Mouse (Mus musculus) MEL (cell line): ENCODE measurements around the gene Dock1.

ENCODE experiments used
- CTCF ChIP-seq, 3 experiments: IDR thresholded peaks in 2 of 3; conservative IDR thresholded peaks in 1 of 3; 2 replicates each; pipeline ENCODE4 v1.5.1; 2011 to 2012; ENCODE audit warnings: low read length in 3 of 3, low read depth in 2 of 3, mild to moderate bottlenecking in 2 of 3, improper control_type of control experiment in 1 of 3, inconsistent platforms in 1 of 3, mixed read lengths in 1 of 3, moderate library complexity in 1 of 3; ENCODE audit not compliant: control insufficient read depth in 1 of 3, insufficient read depth in 1 of 3, poor library complexity in 1 of 3, severe bottlenecking in 1 of 3
- E2F4 ChIP-seq: IDR thresholded peaks from 2 replicates; pipeline ENCODE4 v1.6.1; 2011; ENCODE audit warnings: low read depth, low read length, improper control_type of control experiment, borderline replicate concordance
- EP300 ChIP-seq, 2 experiments: IDR thresholded peaks; 2 replicates each; pipeline ENCODE4 v1.6.1; 2011; ENCODE audit warnings: improper control_type of control experiment in 2 of 2, low read length in 2 of 2, low read depth in 1 of 2, mild to moderate bottlenecking in 1 of 2
- ETS1 ChIP-seq: IDR thresholded peaks from 2 replicates; pipeline ENCODE4 v1.6.1; 2012; ENCODE audit warnings: low read depth, mild to moderate bottlenecking, inconsistent platforms, low read length, improper control_type of control experiment, moderate library complexity
- KAT2A ChIP-seq: conservative IDR thresholded peaks from 2 replicates; pipeline ENCODE4 v1.6.1; 2012; ENCODE audit warnings: low read depth, low read length, improper control_type of control experiment, inconsistent platforms
- MAFK ChIP-seq: IDR thresholded peaks from 2 replicates; pipeline ENCODE4 v1.6.1; 2011; ENCODE audit warnings: low read depth, mild to moderate bottlenecking, low read length, improper control_type of control experiment, borderline replicate concordance
- NELFE ChIP-seq: IDR thresholded peaks from 2 replicates; pipeline ENCODE4 v1.6.1; 2011; ENCODE audit warnings: low read depth, low read length, improper control_type of control experiment
- POLR2A ChIP-seq, 2 experiments: IDR thresholded peaks; 2 replicates each; pipeline ENCODE4 v1.6.1; 2011 to 2012; ENCODE audit warnings: low read length in 2 of 2, mild to moderate bottlenecking in 2 of 2, control low read depth in 1 of 2, improper control_type of control experiment in 1 of 2, low read depth in 1 of 2, moderate library complexity in 1 of 2; ENCODE audit not compliant: control insufficient read depth in 1 of 2, insufficient read depth in 1 of 2, poor library complexity in 1 of 2
- POLR2AphosphoS5 ChIP-seq: IDR thresholded peaks from 2 replicates; pipeline ENCODE4 v1.6.1; 2012; ENCODE audit warnings: low read depth, borderline replicate concordance, mild to moderate bottlenecking, inconsistent platforms, low read length, moderate library complexity, mixed read lengths
- RCOR1 ChIP-seq: IDR thresholded peaks from 2 replicates; pipeline ENCODE4 v1.6.1; 2012; ENCODE audit warnings: low read depth, mild to moderate bottlenecking, inconsistent platforms, low read length, improper control_type of control experiment
- ZC3H11A ChIP-seq: IDR thresholded peaks from 2 replicates; pipeline ENCODE4 v1.6.1; 2012; ENCODE audit warnings: low read depth, mild to moderate bottlenecking, inconsistent platforms, low read length, improper control_type of control experiment

- TF ChIP-seq CTCF (IDR thresholded peaks at IDR 0.05 in 2 of 3, conservative IDR thresholded peaks at IDR 0.05 in 1 of 3; ENCODE audit: control insufficient read depth in 1 of 3, insufficient read depth in 1 of 3, low read depth in 2 of 3, low read length in 3 of 3, poor library complexity in 1 of 3, severe bottlenecking in 1 of 3), result no peak
- TF ChIP-seq EP300 (IDR thresholded peaks at IDR 0.05; ENCODE audit: low read depth in 1 of 2, low read length in 2 of 2), result no peak
- TF ChIP-seq POLR2AphosphoS5, result no peak
- TF ChIP-seq ETS1, result no peak
- no peak for TF ChIP-seq POLR2A (IDR thresholded peaks at IDR 0.05; ENCODE audit: control insufficient read depth in 1 of 2, insufficient read depth in 1 of 2, low read depth in 1 of 2, low read length in 2 of 2, poor library complexity in 1 of 2)
- TF ChIP-seq ZC3H11A, result no peak
- TF ChIP-seq NELFE, result no peak
- no peak for TF ChIP-seq MAFK
- TF ChIP-seq E2F4, result no peak
- TF ChIP-seq KAT2A, result no peak
- TF ChIP-seq RCOR1, result no peak
Observed at GRCm38 (mm10) chr7:134726530-134727258, 56.2 kb downstream of the Dock1 start.
